Mouse (Mus musculus): ENCODE measurements around the gene Chek2.
A peak's percentile ranks its signal among the peaks of the same experiment; 100 is the strongest.

The Chek2 gene

GRCm38 (mm10) chr5:110839678-110840365 lies at the start of gene Chek2, which contains the start of gene Hscb:
Gene Chek2, plus strand, starts transcription at chr5:110839979.
Gene Hscb, minus strand, starts transcription at chr5:110839777.
- DNase-seq (ENCODE audit: low spot score in 2 of 2): peak; percentile 98

DNA sequence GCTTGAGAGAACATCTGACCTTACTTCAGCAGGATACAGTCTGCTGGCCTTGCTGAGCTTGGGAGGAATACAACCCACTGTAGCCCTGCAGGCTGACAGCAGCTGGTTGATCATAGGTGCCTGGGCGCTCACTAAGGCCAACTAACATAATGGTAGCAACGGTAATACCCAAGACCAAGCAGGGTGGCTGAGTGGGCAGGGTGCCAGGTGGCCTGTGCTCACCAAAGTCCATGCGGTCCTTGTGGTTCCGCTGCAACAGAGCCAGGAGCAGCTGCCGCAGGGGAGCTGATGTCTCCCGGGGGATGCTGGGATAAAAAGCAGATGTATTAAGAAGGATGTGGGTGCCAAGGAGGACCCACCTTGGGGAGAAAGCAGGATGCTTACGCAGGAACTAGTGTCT lies 45.4 kb upstream of the Chek2 start:
- no peak for DNase-seq (ENCODE audit: low spot score in 2 of 2)

DNA sequence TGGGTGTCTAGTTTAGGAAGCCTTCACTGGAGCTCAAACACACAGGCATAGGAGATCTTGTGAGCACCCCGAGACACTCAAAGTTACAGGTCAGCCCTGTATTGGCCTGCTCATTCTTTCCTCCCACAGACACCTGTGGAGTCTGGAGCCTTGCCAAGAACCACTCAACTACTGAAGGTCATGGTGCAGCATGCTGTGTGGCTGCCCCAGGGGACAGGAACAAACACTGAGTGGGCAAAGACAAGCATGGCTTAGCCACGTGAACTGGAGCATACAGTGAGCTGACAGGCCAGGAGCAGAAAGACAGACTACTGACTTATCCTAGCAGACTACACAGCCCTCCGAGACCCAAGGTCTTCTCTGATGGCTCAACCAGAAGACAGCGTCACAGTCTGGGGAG lies 42.1 kb upstream of the Chek2 start:
- DNase-seq (ENCODE audit: low spot score in 2 of 2): no peak

DNA sequence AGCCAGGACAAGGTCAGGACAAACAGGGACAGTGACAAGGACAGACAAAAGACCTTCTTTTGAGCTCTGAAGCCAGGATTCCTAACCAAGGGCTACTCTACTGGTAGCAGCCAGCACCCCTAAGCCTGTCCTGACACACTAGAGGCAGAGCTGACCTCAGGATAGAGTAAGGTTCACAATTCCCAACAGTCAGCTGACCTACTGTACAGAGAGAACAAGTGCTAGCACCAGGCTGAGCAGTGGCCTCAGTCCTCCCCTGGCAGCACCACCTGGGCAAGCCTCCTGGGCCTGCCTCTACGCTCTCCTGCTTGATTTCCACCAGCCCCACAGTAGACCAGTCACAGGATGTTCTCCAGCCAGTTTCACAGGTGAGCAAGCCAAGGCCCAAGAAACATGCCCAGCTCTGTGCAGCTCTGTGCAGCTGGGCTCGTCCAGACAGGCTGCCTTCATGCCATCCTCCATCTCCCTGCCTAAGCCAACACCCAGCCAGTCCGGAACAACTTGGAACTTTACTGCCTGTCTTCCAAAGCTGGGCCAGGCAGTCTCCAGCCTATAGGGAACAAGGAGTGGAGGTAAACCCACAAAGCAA lies 38.6 kb upstream of the Chek2 start:
- DNase-seq (ENCODE audit: low spot score in 2 of 2): peak in 1 of 2 experiments; percentile 11

DNA sequence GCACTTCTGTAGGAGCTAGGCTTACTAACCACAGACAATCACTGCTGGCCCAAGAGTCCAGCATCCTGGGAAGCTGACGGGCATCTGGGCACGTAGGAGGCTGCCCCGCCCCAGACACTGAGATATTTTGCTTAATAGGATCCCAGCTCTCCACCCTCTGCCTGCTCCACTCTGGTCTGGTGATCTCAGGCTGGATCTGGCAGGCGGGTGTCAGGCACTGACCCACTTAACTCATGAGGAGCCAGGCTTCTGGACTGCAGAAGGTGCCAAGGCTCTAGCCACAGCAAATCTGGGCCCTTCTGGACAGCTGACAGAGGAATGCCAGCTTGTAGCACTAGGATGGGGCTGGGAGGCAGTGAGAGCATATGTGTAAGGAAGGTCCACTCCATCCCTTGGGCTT lies 37.6 kb upstream of the Chek2 start:
- peak in 1 of 2 experiments; percentile 11 for DNase-seq (ENCODE audit: low spot score in 2 of 2)

GRCm38 (mm10) chr5:110802809-110803208 lies 37.0 kb upstream of the Chek2 start:
- DNase-seq (ENCODE audit: low spot score in 2 of 2): no peak

DNA sequence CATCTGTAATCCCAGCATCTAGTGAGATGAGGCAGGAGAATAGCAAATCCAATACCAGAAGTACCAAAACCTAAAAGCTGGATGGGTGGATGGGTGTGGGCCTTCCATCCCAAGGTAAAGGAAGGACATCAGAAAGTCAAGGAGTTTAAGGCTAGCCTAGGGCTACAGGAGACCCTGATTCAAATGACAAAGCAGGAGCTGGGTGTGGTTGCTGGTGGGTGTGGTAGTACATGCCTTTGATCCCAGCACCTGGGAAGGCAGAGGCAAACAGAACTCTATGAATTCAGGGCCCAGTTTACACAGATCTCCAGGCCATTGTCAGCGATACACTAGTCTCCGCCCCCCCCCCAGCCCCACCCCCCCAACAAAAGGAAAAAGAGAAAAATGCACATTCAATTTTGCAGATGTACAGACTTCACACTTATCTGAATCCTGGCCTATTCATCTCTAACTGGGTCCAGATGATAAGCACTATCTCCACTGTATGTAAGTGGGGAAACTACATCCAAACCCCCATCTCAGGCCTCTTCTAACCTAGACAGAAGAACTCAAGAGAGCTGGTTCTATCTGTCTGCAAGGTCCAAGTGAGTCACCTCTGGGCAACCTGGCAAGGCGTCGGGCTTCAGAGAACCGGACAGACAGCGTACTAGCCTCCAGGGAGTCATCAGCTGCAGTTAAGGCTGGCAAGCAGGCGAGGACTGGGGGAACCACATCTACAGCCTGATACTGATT lies 35.6 kb upstream of the Chek2 start:
- peak in 1 of 2 experiments; percentile 11 for DNase-seq (ENCODE audit: low spot score in 2 of 2)

GRCm38 (mm10) chr5:110806154-110806553 lies 33.6 kb upstream of the Chek2 start:
- DNase-seq (ENCODE audit: low spot score in 2 of 2): no peak

GRCm38 (mm10) chr5:110806676-110807075 lies 33.1 kb upstream of the Chek2 start:
- DNase-seq (ENCODE audit: low spot score in 2 of 2): peak in 1 of 2 experiments; percentile 11

GRCm38 (mm10) chr5:110807453-110807852 lies 32.3 kb upstream of the Chek2 start:
- DNase-seq (ENCODE audit: low spot score in 2 of 2): no peak

GRCm38 (mm10) chr5:110808061-110808631 lies 31.6 kb upstream of the Chek2 start:
- DNase-seq (ENCODE audit: low spot score in 2 of 2): peak; percentile 85 to 89

GRCm38 (mm10) chr5:110808821-110809666 lies 30.7 kb upstream of the Chek2 start:
- peak; percentile 37 to 78 for DNase-seq (ENCODE audit: low spot score in 2 of 2)

GRCm38 (mm10) chr5:110809667-110810325 lies 30.0 kb upstream of the Chek2 start, which contains the start of gene Ulk1:
Gene Ulk1, minus strand, starts transcription at chr5:110810097.
- peak; percentile 100 for DNase-seq (ENCODE audit: low spot score in 2 of 2)

- DNase-seq (ENCODE audit: low spot score in 2 of 2): no peak
Observed at GRCm38 (mm10) chr5:110824421-110824820, 15.4 kb upstream of the Chek2 start.

- no peak for DNase-seq (ENCODE audit: low spot score in 2 of 2)
Observed at GRCm38 (mm10) chr5:110826781-110827495, 12.8 kb upstream of the Chek2 start.

DNA sequence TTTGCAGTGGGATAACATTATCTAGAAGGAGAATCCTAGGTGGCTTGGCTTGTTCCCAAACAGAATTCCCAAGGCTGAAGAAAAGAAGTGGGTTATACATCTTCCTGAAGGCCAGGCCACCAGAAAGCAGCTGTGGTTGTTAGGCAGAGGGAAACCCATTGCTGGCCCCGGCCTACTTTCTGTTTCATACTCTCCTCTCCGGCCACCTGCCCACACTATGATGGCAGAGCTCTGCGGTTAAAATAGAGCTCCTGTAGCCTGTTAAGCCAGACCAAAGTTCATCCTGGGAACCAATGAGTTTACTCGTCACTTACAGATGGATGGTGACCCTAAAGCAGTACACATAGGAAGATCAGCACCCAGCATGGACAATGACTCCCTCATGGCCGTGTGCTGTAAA lies 12.2 kb upstream of the Chek2 start:
- no peak for DNase-seq (ENCODE audit: low spot score in 2 of 2)

GRCm38 (mm10) chr5:110831036-110831720 lies 8.6 kb upstream of the Chek2 start:
- DNase-seq (ENCODE audit: low spot score in 2 of 2): no peak

- peak; percentile 82 to 86 for DNase-seq (ENCODE audit: low spot score in 2 of 2)
Observed at GRCm38 (mm10) chr5:110835959-110836358, 3.8 kb upstream of the Chek2 start.

DNA sequence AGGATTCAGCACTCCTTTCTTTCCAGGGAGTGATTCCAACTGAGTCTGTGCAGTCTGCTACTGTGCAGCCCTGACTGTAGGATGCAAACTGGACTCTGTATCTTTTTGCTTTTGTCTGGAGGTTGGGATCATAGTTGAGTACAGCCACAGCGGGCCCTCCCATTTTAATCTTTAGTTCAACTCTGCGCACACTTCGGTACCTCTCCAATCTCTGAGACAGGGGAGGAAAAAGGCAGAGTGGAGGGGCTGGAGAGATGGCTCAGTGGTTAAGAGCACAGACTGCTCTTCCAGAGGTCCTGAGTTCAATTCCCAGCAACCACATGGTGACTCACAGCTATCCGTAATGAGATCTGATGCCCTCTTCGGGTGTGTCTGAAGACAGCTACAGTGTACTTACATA lies 1.8 kb upstream of the Chek2 start:
- DNase-seq (ENCODE audit: low spot score in 2 of 2): peak; percentile 18 to 65
